Mouse (Mus musculus): ENCODE measurements around the gene Ugt1a6b.

- TF ChIP-seq CTCF (IDR thresholded peaks at IDR 0.05; ENCODE audit: extremely low read depth, insufficient read depth, low read length): no peak
- no peak for TF ChIP-seq POLR2A (IDR thresholded peaks at IDR 0.05; ENCODE audit: extremely low read depth, insufficient read depth, low read length)
Observed at GRCm38 (mm10) chr1:88086125-88086524, 16.9 kb upstream of the Ugt1a6b start.

All from cortical plate, adult 2 months (tissue).